In genomic region chr10:117515777-117516501, GRCm38 (mm10) we compare ENCODE assay signal across 9 mouse cellular contexts.
A peak's percentile ranks its signal among the peaks of the same experiment; 100 is the strongest.
DNase-seq lines count a peak whose midpoint lies in the region; ATAC-seq and TF ChIP-seq lines count a peak whose summit lies in the region.
"Had no signal": no experiment of that assay in that cellular context is flagged by ENCODE, and none has a peak within 500 bp of the region (broad histone marks: within the 10 kb centered on the region; RNA-seq: fewer than 3 reads in every experiment).

No protein-coding gene starts in this region.

- intact Hi-C loops in heart, adult 2 months (cut with DNase I) = loop anchor here (1.0 kb wide), 1 partner anchor 161 kb away; no protein-coding TSS in a partner anchor

- H3K36me3 ChIP-seq in heart, adult 2 months (ENCODE audit: control insufficient read depth, insufficient read depth, low read length) = no peaks in the 10 kb centered on the region
- no peaks in the 10 kb centered on the region for H3K36me3 ChIP-seq in heart, embryonic 11.5 days (ENCODE audit: control insufficient read depth, insufficient read depth, low read length)
- no peaks in the 10 kb centered on the region for H3K36me3 ChIP-seq in neural tube, embryonic 14.5 days (ENCODE audit: control insufficient read depth, insufficient read depth, low read length)
- H3K36me3 ChIP-seq: stomach, embryonic 15.5 days had no signal

- H3K27me3 ChIP-seq in heart, adult 2 months (ENCODE audit: control insufficient read depth, insufficient read depth, low read length) = no peaks in the 10 kb centered on the region
- H3K27me3 ChIP-seq in heart, embryonic 11.5 days (ENCODE audit: control insufficient read depth, insufficient read depth, low read length) = no peaks in the 10 kb centered on the region
- H3K27me3 ChIP-seq in neural tube, embryonic 14.5 days (ENCODE audit: control insufficient read depth, insufficient read depth, low read length) = no peaks in the 10 kb centered on the region
- H3K27me3 ChIP-seq: stomach, embryonic 15.5 days had no signal

- TF ChIP-seq POLR2A in heart, adult 2 months (IDR thresholded peaks at IDR 0.05; ENCODE audit: insufficient read depth, low read depth, low read length) = no peak

- no peaks in the 10 kb centered on the region for H3K9me3 ChIP-seq in heart, embryonic 11.5 days (replicated peaks; ENCODE audit: control insufficient read depth, low read length)
- no peaks in the 10 kb centered on the region for H3K9me3 ChIP-seq in neural tube, embryonic 14.5 days (ENCODE audit: control insufficient read depth, low read length)
- H3K9me3 ChIP-seq: stomach, embryonic 15.5 days had no signal

- H3K4me2 ChIP-seq in heart, embryonic 11.5 days = no peak overlapping the region
- H3K4me2 ChIP-seq in neural tube, embryonic 14.5 days (ENCODE audit: low read depth, low read length) = no peak overlapping the region
- H3K4me2 ChIP-seq: stomach, embryonic 15.5 days had no signal

- ATAC-seq in heart, embryonic 11.5 days (replicated peaks; ENCODE audit: insufficient number of reproducible peaks, low FRiP score, low TSS enrichment) = no peak
- peak; percentile 89 for ATAC-seq in granulocyte monocyte progenitor cell, adult 5-6 weeks (replicated peaks; ENCODE audit: poor library complexity, severe bottlenecking)
- ATAC-seq in neural tube, embryonic 14.5 days (ENCODE audit: low read depth) = peak; percentile 38; the same call in 1 of the 2 replicates

- no peak overlapping the region for H3K27ac ChIP-seq in heart, adult 2 months
- no peak overlapping the region for H3K27ac ChIP-seq in heart, embryonic 11.5 days (ENCODE audit: low read depth, low read length)
- no peak overlapping the region for H3K27ac ChIP-seq in neural tube, embryonic 14.5 days (ENCODE audit: low read depth, low read length)
- H3K27ac ChIP-seq: stomach, embryonic 15.5 days had no signal

- TF ChIP-seq EP300 in heart, adult 2 months (IDR thresholded peaks at IDR 0.05; ENCODE audit: insufficient read depth, low read depth, low read length) = no peak

- 62% methylated on average over 10 of the region's 10 CpGs for WGBS in heart, adult 2 months
- 58% methylated on average over 10 of the region's 10 CpGs for WGBS in heart, embryonic 11.5 days (ENCODE audit: insufficient replicate concordance)
- WGBS in neural tube, embryonic 14.5 days = 61% methylated on average over 10 of the region's 10 CpGs

- no peak overlapping the region for H3K9ac ChIP-seq in heart, adult 2 months (ENCODE audit: low read depth, low read length)
- H3K9ac ChIP-seq in heart, embryonic 11.5 days (ENCODE audit: low read depth, low read length) = no peak overlapping the region
- H3K9ac ChIP-seq in neural tube, embryonic 14.5 days (replicated peaks; ENCODE audit: low read depth, low read length) = no peak overlapping the region
- H3K9ac ChIP-seq: stomach, embryonic 15.5 days had no signal

- no peak overlapping the region for H3K4me3 ChIP-seq in heart, adult 2 months
- H3K4me3 ChIP-seq in heart, embryonic 11.5 days (ENCODE audit: low read depth, low read length) = no peak overlapping the region
- no peak overlapping the region for H3K4me3 ChIP-seq in neural tube, embryonic 14.5 days (ENCODE audit: low read depth, low read length)
- H3K4me3 ChIP-seq: stomach, embryonic 15.5 days had no signal

- DNase-seq in heart, adult 2 months = peak in 1 of 2 experiments; percentile 6
- DNase-seq in CD4-positive helper T cell, adult 2 months (ENCODE audit: low read depth, low spot score) = peak; percentile 49
- peak; percentile 47 for DNase-seq in adrenal gland, postnatal 14 days
- peak; percentile 8 for DNase-seq in layer of hippocampus, adult 9-11 months
- no peak for DNase-seq in urinary bladder, adult 18-20 months (ENCODE audit: low spot score in 2 of 2)

- TF ChIP-seq CTCF in heart, adult 2 months (IDR thresholded peaks at IDR 0.05) = peak; percentile 80

- H3K79me2 ChIP-seq in heart, adult 2 months (replicated peaks; ENCODE audit: control insufficient read depth, insufficient read depth, low read length) = no peaks in the 10 kb centered on the region

- H3K4me1 ChIP-seq in heart, adult 2 months (ENCODE audit: control insufficient read depth, insufficient read depth, low read length) = no peaks in the 10 kb centered on the region
- no peaks in the 10 kb centered on the region for H3K4me1 ChIP-seq in heart, embryonic 11.5 days (ENCODE audit: control insufficient read depth, insufficient read depth, low read length)
- H3K4me1 ChIP-seq in neural tube, embryonic 14.5 days (ENCODE audit: control insufficient read depth, insufficient read depth, low read length) = no peaks in the 10 kb centered on the region
- H3K4me1 ChIP-seq: stomach, embryonic 15.5 days had no signal

Comparison
In these comparisons a context has a peak if more than half of its experiments do, and no peak if none do; other contexts are left out.
1. DNase-seq: peak in CD4-positive helper T cell, adult 2 months (single experiment), adrenal gland, postnatal 14 days (single experiment) and layer of hippocampus, adult 9-11 months (single experiment); none in urinary bladder, adult 18-20 months (0 of 2).